Mouse (Mus musculus) cerebellum, adult (tissue): ENCODE results near the gene Pik3ip1.
A peak's percentile ranks its signal among the peaks of the same experiment; 100 is the strongest.

ENCODE experiments used
- ATAC-seq: cut with Nextera tagmentation; 2 replicates; pipeline ENCODE4 v1.9.2; 2017; ENCODE audit warnings: mild to moderate bottlenecking, moderate library complexity, mixed read lengths; ENCODE audit not compliant: insufficient number of reproducible peaks, low FRiP score, low TSS enrichment

The Pik3ip1 gene

DNA sequence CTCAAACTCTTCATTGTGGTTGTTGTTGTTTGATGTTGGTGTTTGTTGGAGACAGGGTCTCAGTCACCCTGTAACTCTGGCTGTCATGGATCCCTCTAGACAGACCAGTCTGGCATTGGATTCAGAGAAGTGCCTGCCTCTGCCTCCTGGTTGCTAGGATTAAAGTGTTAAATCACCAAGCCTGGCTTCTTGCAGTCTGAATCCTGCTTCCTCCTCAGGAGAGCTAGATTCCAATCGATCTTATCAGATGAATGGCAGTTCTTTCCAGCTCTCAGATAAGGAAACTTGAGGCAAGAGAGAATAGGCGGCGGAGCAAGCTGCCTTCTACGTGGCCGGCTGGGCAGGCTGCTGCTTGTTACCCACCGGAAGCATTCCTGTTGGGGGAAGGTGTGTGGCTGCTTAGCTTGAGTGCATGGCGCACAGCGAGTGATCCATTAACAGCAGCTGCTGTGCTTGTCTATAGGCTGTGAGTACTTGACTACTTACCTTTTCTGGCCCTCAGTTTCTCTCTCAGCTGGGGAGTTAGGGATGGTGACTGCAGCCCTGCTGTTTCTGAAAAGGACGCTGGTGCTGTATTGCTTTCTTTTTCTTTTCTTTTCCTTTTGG, 4.6 kb downstream of the Pik3ip1 start:
- ATAC-seq: no peak

DNA sequence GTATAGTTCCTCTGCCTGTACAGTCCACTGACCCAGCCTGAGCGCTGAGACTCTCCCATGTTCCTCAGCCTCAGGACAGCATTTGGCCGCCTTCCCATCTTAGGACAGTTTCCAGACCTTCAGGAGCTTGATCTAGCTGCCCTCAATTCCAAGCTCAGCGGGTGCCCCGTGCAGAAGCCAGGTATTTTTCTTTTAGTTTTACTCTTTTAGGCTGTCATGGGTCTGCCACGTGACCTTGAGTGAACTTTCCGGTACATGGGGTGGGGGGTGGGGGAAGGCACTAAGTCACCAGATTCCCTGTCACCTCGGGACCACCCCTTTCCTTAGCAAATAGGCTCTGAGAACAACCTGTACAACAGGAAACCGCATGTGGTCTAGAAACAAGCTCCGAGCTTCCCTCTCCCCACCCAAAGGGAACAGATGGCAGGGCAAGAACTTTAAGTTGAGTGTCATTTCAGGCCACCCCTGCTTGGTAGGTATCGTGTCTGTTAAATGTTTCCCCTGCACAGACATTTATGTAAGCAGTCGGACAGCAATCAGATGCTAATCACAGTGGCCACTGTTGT, 5.5 kb downstream of the Pik3ip1 start:
- ATAC-seq: 0 out of 2 replicates have a peak, but pooled peaks have one; percentile 36

DNA sequence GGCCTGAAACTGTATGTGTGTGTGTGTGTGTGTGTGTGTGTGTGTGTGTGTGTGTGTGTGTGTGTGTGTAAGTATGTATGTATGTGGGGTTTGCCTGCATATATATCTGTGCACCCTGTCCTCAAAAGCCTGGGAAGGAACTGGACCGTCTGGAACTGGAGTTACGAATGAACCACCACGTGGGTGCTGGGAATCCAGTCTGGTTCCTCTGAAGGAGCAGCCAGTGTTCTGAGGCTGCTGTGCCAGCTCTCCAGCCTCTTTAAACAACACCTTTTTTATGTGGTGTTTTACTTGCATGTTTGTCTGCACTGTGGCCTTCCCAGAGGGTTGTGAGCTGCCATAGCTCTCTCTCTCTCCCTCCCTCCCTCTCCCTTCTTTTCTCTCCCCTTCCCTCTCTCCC, 6.4 kb downstream of the Pik3ip1 start:
- no peak for ATAC-seq

DNA sequence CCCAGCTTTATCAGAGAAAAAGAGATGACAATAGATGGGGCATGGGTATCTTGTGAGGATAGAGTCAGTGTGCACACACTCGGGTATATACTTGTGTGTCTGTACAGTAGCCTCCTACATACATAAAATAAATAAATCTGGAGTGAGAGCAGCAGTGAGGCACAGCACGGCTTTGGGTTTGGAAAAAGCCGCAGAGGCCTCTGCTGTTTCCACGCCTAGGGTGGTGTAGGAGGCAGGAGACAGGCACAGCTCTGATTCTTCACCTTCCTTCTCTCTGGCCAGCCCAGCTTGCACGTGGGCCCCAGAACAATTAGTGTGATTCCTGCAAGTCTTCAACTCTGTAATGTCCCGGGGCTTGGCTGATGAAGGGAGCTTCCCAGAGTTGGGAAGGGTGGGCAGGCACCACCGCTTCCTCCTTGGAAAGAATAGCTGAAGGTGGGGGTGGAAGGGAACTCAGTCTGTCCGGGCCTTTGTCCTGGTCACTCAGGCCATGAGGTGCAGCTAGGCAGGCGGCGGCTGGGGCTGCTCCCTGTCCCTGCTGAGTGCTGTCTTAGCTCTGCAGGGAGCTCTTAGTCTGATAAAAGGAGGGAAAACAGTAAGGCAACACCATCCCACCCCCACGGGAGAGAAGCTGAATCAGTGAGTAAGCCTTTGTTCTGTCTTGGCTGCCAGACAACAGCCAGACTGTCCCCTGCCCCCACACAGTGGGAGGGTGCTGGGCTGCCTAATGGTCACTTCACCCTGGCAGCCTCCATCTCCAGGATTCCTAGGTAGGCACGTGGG, 7.2 kb downstream of the Pik3ip1 start:
- ATAC-seq: peak; percentile 45; the same call in 1 of the 2 replicates

DNA sequence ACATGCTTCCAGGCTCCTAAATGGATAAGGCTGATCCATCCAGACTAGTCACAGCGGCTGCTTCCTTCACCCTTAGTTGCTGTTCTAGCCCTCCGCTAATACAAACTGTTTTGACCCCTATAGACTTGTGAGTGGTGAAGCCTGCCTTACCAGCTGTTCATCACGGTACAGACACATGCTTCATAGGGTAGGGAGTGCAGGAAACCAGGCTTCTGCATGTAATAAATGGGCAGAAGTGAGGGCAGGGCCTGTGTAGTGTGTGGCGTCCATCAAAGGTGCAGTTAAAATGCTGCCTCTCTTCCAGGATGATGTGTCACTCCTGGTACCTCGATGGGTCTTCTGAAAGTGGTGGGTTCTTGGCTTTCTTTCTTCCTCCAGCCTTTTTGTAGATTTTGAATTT, 7.8 kb downstream of the Pik3ip1 start:
- ATAC-seq: no peak

DNA sequence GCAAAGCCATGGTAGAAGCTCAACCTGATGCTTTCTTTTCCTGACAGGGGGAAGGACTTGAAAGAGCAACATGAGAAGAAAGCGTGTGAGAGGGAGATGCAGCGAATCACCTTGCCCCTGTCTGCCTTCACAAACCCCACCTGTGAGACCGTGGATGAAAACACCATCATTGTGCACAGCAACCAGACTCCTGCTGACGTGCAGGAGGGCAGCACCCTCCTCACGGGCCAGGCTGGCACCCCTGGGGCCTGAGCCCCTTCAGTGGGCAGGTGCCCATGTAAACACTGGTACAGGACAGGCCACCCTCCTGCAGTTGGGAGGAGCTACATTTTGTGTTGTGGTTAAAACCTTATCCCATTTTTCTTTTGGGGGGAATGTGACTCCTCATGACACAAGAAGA, 11.3 kb downstream of the Pik3ip1 start:
- ATAC-seq: no peak

DNA sequence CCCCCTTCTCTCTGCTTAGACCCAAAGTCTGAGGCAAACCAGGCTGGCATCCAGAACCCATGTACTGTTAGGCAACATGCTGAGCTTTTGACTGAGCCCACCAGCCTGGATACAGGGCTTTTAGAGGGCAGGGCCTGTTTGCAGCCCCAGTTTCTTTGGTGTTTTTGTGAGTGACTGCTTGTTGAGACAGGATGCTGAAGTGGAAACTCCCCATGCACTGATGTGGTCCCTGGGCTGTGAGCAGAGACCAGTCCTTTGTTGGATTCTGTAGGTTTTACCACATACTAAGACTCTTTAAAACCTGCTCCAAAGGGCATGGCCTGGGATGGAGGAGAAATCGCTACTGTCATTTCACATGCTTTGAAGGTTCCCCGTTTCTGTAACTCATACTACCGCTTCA, 14.7 kb downstream of the Pik3ip1 start:
- ATAC-seq: no peak

DNA sequence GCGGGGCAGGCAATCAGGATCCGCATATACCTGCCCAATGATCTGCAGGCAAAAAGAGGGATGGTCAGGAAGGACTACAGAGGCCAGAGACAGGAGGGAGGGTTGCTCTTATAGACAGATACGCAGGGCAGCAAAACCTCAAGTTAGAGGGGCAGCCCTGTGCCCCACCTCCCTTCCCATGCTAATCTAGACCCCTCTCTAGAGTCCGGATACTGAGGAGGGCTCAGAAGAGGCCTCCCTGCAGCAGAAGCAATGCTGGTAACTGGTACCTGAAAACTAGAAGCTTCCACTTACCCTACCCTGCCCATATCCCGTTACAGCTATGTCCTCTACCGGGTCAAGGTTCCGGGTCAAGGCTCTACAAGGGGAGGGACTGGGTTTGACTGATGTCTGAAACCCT, 16.1 kb downstream of the Pik3ip1 start:
- ATAC-seq: no peak

DNA sequence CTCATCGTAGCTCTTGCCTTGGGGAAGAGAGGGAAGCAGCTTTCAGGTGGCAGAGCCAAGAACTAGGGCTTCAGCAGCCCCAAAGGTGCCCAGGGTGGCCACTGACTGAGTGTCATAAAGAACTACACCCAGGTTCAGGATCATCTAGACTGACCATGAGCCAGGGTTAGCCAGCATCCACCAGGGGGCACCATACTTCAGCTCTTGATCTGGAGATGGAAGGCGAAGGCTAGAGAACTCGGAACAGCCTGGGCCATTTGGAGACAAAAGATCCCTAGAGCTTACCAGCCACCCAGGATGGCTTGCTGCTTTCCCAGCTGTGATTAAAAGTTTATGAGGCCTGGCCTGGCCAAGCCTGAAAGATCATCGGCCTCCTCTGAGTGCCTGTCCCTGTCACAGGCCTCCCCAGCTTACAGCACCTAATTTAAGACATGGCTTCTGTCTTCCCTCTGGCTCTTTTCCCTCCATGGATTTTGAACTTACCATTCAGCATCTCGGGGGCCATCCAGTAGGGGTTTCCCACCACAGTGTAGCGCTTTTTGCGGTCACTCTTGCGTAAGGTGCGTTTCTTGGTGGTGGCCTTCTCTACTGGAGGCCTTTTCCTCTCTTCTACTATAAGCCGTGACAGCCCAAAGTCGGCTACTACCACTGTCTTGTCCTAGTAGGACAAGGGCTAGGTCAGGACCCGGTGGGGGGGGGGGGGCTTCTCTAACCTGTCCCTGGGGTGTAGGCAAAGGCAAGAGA, 17.1 kb downstream of the Pik3ip1 start:
- peak; percentile 68; the same call in 1 of the 2 replicates for ATAC-seq

DNA sequence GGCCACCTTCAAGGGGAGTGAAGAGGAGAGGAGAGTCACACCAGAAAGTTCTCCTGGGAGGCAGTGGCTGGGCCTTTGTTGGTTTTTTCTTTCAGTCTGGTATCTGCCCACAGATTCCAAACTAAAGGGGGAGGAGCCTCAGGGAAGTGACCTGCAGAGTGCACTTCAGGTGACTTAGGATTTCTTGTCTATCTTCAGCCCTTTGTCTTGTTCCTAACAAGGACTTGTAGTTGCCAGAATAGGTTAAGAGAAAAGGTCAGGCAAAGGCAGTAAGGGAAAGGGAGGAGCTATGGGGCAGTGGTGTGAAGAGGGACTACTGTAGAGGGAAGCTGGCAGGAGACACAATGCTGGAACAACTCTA, 17.6 kb downstream of the Pik3ip1 start:
- ATAC-seq: no peak

DNA sequence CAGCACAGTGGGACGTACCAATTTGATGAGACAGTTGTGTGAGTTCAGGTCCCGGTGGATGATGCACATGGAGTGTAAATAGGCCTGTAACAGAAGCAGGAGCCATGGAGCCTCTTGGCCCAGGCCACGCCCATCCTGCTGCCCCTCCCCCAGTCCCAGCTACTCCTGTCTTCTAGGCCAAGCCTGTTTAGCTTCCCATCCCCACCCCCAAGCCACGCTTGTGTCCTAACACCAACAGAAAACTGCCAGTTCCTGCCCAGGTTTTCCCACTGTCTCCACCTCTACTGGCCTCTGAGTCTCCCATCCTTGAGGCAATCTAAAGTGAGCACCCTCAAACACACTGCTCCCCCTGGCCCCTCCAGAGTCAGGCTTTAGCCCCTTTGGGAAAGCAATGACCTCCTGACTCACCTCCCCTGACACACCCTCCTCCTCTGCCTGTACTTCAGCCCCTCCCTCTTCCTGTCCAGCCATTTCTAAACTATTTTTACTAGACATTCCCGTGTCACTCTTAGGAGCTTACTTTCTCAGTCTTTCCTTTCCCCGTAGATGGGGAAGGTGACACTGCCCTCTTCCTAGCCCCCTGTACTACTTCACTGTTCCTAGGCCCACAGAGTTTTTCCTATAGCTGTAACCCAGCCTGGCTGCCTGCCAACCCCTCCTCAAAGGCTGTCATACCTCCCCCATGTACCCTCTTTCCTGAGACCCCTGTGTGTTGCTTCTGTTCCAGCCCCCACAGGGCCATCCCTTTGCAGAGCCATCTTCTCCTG, 18.6 kb downstream of the Pik3ip1 start:
- no peak for ATAC-seq

DNA sequence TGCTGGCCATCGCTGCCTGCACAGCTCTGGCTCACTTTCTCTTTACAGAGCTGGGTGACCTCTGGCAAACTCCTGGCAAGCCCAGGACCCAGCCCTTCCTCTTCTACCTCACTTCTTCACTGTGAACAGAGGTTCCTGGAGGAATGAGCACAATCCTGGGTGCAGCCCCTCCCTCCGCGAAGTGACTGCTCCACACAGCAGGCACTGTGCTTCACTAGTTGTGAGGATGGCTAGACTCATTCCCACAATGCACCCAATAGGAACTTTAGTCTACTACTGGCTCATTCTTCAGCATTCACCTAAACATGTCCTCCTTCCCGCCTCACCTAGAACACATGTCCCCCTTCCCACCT, 19.1 kb downstream of the Pik3ip1 start:
- no peak for ATAC-seq

DNA sequence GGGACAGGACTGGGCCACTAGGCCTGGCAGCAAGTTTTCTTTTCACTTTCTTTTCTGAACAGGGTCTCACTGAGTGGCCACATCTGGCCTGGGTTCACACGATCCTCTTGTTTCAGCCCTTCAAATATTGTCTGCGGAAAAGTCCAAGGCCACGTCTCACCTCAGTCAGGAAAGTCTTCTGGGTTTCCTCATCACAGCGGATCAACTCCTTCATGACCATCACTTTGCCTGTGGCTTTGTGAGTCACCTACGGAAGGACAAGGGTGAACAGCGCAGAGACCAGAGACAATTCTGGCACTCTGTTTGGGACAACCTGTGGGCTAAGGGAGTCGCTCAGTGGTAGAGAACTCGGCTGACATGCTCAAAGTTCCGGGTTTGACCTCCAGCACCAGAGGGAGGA, 21.9 kb downstream of the Pik3ip1 start:
- ATAC-seq: no peak

DNA sequence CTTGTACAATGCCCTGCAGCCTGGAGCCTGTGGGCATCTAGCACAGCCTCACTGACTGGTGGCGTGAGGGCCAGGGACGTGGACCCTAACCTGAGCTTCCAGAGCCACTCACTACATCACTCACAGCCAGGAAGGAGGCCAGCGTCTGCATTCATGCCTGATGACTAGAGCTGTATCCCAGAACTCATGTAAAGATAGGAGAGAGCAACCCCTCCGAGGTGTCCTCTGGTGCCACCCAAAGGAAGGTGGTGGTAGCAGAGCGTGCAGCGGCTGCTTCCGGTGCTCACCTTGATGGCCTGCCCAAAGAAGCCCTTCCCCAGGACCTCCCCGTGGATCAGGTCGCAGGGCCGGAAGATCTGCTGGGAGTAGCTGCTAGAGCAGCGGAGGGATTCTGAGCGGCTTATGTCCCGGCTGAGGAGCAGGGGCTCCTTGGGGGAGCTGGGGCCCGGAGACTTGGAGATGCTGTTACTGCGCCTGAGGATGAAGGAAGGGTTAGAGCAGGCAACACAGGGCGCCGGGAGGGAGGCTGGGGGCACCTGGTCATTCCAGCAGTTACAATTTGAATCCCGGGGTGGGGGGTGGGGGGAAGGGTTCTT, 22.9 kb downstream of the Pik3ip1 start:
- ATAC-seq: no peak

DNA sequence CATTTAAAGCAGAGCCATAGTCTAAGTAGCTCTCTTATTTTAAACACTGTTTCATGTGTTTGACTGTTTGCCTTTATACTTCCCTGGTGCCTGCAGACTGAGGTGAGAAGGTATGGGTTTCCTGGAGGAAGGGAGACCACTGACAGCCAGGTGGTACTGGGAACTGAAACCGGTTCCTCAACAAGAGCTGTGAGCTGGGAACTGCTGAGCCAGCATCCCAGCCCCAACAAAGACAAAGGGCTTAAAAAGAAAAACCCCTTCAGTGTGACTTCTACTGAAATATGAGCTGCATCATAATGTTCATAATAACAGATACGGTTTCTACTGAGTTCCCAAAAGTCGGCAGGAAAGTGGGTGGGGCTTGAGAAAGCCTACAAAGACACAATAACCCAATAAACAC, 32.7 kb downstream of the Pik3ip1 start:
- no peak for ATAC-seq

DNA sequence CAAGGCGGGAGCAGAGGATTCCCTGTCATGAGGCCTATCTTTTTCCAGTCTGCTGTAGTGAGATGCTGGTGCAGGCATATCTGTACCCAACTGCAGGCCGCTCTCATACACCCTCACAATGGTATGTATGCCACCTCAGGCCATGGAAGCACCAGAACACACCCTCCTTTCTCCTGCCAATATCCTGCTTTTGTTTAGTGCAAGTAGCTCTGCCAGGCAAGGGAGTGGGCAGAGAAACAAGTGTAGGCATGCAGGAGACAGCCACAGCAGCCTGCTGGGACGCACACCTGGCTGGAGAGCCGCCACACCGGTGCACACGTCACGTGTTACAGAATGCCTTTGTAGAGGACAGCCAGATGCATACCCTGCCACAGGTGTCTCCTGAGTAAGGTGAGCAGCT, 36.2 kb downstream of the Pik3ip1 start:
- no peak for ATAC-seq

DNA sequence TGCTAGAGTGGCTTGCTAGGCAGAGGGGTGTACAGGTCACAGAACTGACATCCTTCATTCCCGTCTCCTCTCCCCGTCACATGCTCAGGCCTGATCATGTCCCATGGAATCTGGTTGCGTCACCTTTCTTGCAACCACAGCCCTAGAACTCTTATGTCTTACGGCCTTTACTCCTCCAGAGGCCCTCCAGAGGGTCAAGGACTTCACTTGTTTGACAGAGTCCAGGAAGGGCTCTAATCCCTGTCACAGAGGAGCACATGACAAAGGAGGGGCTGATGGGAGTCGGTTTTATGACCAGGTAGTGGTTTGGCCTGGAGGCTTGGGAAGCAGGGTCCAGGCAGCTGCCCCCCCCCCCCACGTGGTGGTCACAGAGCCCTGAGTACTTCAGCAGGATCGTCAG, 38.8 kb downstream of the Pik3ip1 start:
- ATAC-seq: no peak

DNA sequence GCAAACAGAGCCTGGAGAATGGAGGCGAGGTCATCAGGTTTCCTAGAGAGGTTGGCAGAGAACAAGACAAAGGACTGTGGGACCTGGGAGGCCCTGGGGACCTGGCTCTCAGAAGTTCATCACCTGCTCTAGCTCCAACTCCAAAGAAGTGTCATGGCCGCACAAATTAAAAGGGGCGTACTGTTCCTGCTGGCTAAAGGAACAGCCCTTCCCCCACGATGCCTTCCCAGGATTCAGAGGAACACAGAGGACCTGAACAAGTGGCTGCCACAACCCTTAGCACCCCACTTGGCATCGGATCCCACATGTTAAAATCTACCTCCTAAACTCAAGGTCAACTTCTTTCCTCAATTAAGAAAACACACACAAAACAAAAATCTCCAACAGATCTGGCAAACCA, 39.2 kb downstream of the Pik3ip1 start:
- ATAC-seq: no peak

DNA sequence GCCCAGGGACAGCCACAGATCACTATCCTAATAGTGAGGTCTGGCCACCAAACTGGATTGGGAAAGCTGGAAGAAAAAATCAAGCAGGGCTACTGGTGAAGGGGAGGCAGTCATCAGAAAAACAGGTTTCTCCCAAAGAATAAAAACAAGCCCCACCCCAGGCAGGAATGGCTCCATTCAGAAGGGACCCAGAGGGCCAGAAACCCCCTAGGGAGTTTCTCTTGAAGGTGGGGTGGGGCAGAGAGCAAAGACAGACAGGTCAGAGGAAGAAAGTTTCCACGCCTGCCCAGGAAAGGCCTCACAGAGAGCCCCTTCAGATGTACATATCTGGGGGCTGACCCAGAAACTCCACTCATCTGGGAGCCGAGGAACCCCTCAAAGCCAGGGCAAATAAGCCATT, 40.0 kb downstream of the Pik3ip1 start:
- ATAC-seq: no peak

DNA sequence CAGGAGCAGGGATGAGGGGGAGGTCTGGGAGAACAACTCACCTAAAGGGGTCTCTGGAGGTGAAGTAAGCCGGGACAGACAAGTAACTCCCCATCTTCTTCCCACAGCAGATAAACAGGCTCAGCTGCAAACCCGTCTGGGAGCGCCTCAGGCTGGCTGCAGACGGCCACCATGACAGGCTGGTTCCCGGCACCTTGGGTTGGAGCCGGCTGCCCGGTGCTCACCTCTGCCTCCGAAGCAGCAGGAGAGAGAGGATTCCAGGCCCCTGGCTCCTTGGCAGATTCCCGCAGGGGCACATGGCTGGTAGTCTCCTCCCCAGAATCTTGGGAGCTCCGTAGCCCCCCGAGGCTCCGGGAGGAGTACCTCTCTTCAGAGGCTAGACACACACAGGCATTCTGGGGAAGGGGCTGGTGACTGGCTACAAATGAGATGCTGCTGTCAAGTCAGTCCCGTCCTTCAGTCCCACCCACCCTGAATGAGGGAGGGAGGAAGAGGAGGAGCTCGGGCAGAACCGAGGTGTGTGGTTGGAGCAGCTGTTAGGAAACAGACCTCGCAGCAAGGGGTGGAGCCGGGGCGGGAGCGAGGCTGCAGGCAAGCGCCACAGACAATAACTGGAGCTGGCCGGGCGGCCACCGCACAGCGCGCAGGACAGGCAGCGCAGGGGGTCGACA, 40.9 kb downstream of the Pik3ip1 start:
- peak; percentile 93 for ATAC-seq
